Comparison of ENCODE assay signal across 8 mouse cellular contexts in genomic region chr19:14596358-14596940, GRCm38 (mm10). TPM values are rescaled to one million over a fixed set of nuclear protein-coding genes. Genes with fewer than 3 reads are reported as not detected.
DNase-seq lines count a peak whose midpoint lies in the region; ATAC-seq and TF ChIP-seq lines count a peak whose summit lies in the region.

No protein-coding gene starts in this region.

- peak overlapping the region; percentile 99 for H3K4me3 ChIP-seq in heart, embryonic 12.5 days
- peak overlapping the region; percentile 96 to 99 for H3K4me3 ChIP-seq in MEL (ENCODE audit: control insufficient read depth in 1 of 2, insufficient read depth in 1 of 2, low read depth in 2 of 2, low read length in 2 of 2)
- peak overlapping the region; percentile 91 for H3K4me3 ChIP-seq in forebrain, embryonic 16.5 days (replicated peaks; ENCODE audit: low read length)
- peak overlapping the region; percentile 92 for H3K4me3 ChIP-seq in liver, embryonic 15.5 days (replicated peaks)

- ATAC-seq in heart, embryonic 12.5 days (ENCODE audit: insufficient number of reproducible peaks, low FRiP score): no peak
- no peak for ATAC-seq in forebrain, embryonic 16.5 days
- ATAC-seq in liver, embryonic 15.5 days (ENCODE audit: insufficient read depth): no peak

- no peaks in the 10 kb centered on the region for H3K27me3 ChIP-seq in heart, embryonic 12.5 days (replicated peaks)
- H3K27me3 ChIP-seq in MEL (ENCODE audit: control insufficient read depth in 1 of 2, insufficient read depth in 2 of 2, low read length in 2 of 2): no peaks in the 10 kb centered on the region
- peaks cover 4% of the 10 kb centered on the region; the same call in 1 of the 2 replicates for H3K27me3 ChIP-seq in forebrain, embryonic 16.5 days (replicated peaks; ENCODE audit: control insufficient read depth, insufficient read depth, low read length)
- no peaks in the 10 kb centered on the region; the same call in 1 of the 2 replicates for H3K27me3 ChIP-seq in liver, embryonic 15.5 days

- DNase-seq in heart, postnatal 14 days: no peak
- peak; percentile 35 for DNase-seq in MEL (ENCODE audit: low read depth, low spot score)
- DNase-seq in urinary bladder, postnatal 14 days (ENCODE audit: low spot score): no peak
- DNase-seq in retina, embryonic 14.5 days (ENCODE audit: low spot score): no peak
- no peak for DNase-seq in frontal cortex, postnatal 14 days (ENCODE audit: low spot score in 2 of 2)

- peaks cover 13% of the 10 kb centered on the region for H3K4me1 ChIP-seq in heart, embryonic 12.5 days (replicated peaks)
- peaks cover 0 to 11% of the 10 kb centered on the region in 2 experiments; a peak in 3 of 4 replicates for H3K4me1 ChIP-seq in MEL (ENCODE audit: control insufficient read depth in 1 of 2, insufficient read depth in 2 of 2, low read length in 2 of 2)
- peaks cover 31% of the 10 kb centered on the region for H3K4me1 ChIP-seq in forebrain, embryonic 16.5 days (replicated peaks; ENCODE audit: control insufficient read depth, insufficient read depth, low read length)
- peaks cover 40% of the 10 kb centered on the region for H3K4me1 ChIP-seq in liver, embryonic 15.5 days (replicated peaks)

- no peaks in the 10 kb centered on the region for H3K36me3 ChIP-seq in heart, embryonic 12.5 days
- peaks cover 3 to 15% of the 10 kb centered on the region in 2 experiments for H3K36me3 ChIP-seq in MEL (ENCODE audit: control insufficient read depth in 1 of 2, insufficient read depth in 2 of 2, low read length in 2 of 2)
- no peaks in the 10 kb centered on the region for H3K36me3 ChIP-seq in forebrain, embryonic 16.5 days (ENCODE audit: control insufficient read depth, insufficient read depth)
- 0 out of 2 replicates have a peak, but pooled peaks cover 20% of the 10 kb centered on the region for H3K36me3 ChIP-seq in liver, embryonic 15.5 days (replicated peaks)

- peak overlapping the region; percentile 98 for H3K9ac ChIP-seq in heart, embryonic 12.5 days
- peak overlapping the region; percentile 98 for H3K9ac ChIP-seq in MEL (ENCODE audit: control insufficient read depth, low read depth, low read length, poor library complexity, severe bottlenecking)
- peak overlapping the region; percentile 93 for H3K9ac ChIP-seq in forebrain, embryonic 16.5 days (replicated peaks; ENCODE audit: low read depth, low read length)
- H3K9ac ChIP-seq in liver, embryonic 15.5 days: peak overlapping the region; percentile 94

- 1% methylated on average over 12 of the region's 12 CpGs for WGBS in heart, embryonic 12.5 days
- WGBS in forebrain, embryonic 16.5 days: 0% methylated on average over 12 of the region's 12 CpGs
- WGBS in liver, embryonic 15.5 days (ENCODE audit: insufficient replicate concordance): under 1% methylated on average over 12 of the region's 12 CpGs

- intact Hi-C loops in heart, postnatal 14 days (cut with DNase I): loop anchor here (5.0 kb wide), 1 partner anchor 44 kb away; no protein-coding TSS in a partner anchor

- H3K79me2 ChIP-seq in MEL (ENCODE audit: control insufficient read depth, insufficient read depth, low read length, poor library complexity): peaks cover 21% of the 10 kb centered on the region

- TF ChIP-seq EP300 in MEL (IDR thresholded peaks at IDR 0.05; ENCODE audit: low read depth in 1 of 2, low read length in 2 of 2): no peak

- peak overlapping the region; percentile 98 for H3K27ac ChIP-seq in heart, embryonic 12.5 days (ENCODE audit: poor library complexity, severe bottlenecking)
- peak overlapping the region; percentile 34; the same call in 1 of the 2 replicates for H3K27ac ChIP-seq in MEL (ENCODE audit: control insufficient read depth, low read depth, low read length)
- peak overlapping the region; percentile 96 for H3K27ac ChIP-seq in forebrain, embryonic 16.5 days (ENCODE audit: low read length)
- H3K27ac ChIP-seq in liver, embryonic 15.5 days (replicated peaks): peak overlapping the region; percentile 93

- TF ChIP-seq POLR2A in MEL (IDR thresholded peaks at IDR 0.05; ENCODE audit: control insufficient read depth in 1 of 2, insufficient read depth in 1 of 2, low read depth in 1 of 2, low read length in 2 of 2, poor library complexity in 1 of 2): no peak

- no peaks in the 10 kb centered on the region for H3K9me3 ChIP-seq in heart, embryonic 12.5 days (replicated peaks)
- no peaks in the 10 kb centered on the region for H3K9me3 ChIP-seq in MEL (replicated peaks; ENCODE audit: insufficient read depth, low read length)
- no peaks in the 10 kb centered on the region for H3K9me3 ChIP-seq in forebrain, embryonic 16.5 days (ENCODE audit: control insufficient read depth, low read length)
- no peaks in the 10 kb centered on the region for H3K9me3 ChIP-seq in liver, embryonic 15.5 days (replicated peaks)

- peak overlapping the region; percentile 85 for H3K4me2 ChIP-seq in heart, embryonic 12.5 days
- peak overlapping the region; percentile 58 for H3K4me2 ChIP-seq in forebrain, embryonic 16.5 days (ENCODE audit: low read length)
- H3K4me2 ChIP-seq in liver, embryonic 15.5 days: peak overlapping the region; percentile 76

- TF ChIP-seq RAD21 in MEL (IDR thresholded peaks at IDR 0.05; ENCODE audit: low read depth, low read length): no peak

- no peak for TF ChIP-seq CTCF in MEL (IDR thresholded peaks at IDR 0.05 in 2 of 3, conservative IDR thresholded peaks at IDR 0.05 in 1 of 3; ENCODE audit: control insufficient read depth in 1 of 3, insufficient read depth in 1 of 3, low read depth in 2 of 3, low read length in 3 of 3, poor library complexity in 1 of 3, severe bottlenecking in 1 of 3)

TF ChIP-seq in MEL, 35 proteins besides CTCF, POLR2A, EP300 and RAD21:
- TF ChIP-seq MAFK (IDR thresholded peaks at IDR 0.05; ENCODE audit: borderline replicate concordance, low read depth, low read length) (no peak), NRF1 (IDR thresholded peaks at IDR 0.05; ENCODE audit: insufficient read depth, low read depth, low read length, poor library complexity, severe bottlenecking) (no peak), BHLHE40 (IDR thresholded peaks at IDR 0.05; ENCODE audit: borderline replicate concordance, low read depth, low read length) (no peak), MYB (IDR thresholded peaks at IDR 0.05; ENCODE audit: low read depth, low read length) (no peak), MYC (IDR thresholded peaks at IDR 0.05; ENCODE audit: low read depth, low read length) (no peak), HCFC1 (IDR thresholded peaks at IDR 0.05; ENCODE audit: low read depth, low read length) (no peak), JUND (IDR thresholded peaks at IDR 0.05; ENCODE audit: low read depth, low read length) (no peak), MXI1 (IDR thresholded peaks at IDR 0.05; ENCODE audit: low read depth, low read length) (no peak), USF1 (IDR thresholded peaks at IDR 0.05; ENCODE audit: low read depth, low read length) (no peak), GABPA (IDR thresholded peaks at IDR 0.05; ENCODE audit: low read depth, low read length) (no peak), ZMIZ1 (IDR thresholded peaks at IDR 0.05; ENCODE audit: low read depth, low read length) (no peak), ELF1 (IDR thresholded peaks at IDR 0.05; ENCODE audit: low read depth, low read length) (no peak)

RNA-seq across cellular contexts. Expression of gene Tle4, which starts 1.4 kb away (rescaled TPM):
- polyA plus RNA-seq in heart, embryonic 12.5 days (2016; fragmentation: Nextera tagmentation; extraction: Ambion mirVana): 10.9 and 11.9 TPM in 2 replicates
- total RNA-seq in heart, postnatal 14 days (2021): 10 to 100 TPM in 1 of 2 experiments, 1 to 10 TPM in 1; 9.8 to 11.8 TPM
- 6.0 and 8.1 TPM in 2 replicates for total RNA-seq in MEL (2012; rRNA removed)
- polyA plus RNA-seq in MEL (2012; ENCODE audit: insufficient read depth in 1 of 2, insufficient read length in 2 of 2, low read depth in 1 of 2, low replicate concordance in 2 of 2, missing spikeins in 1 of 2): 10 to 100 TPM; 14.0 to 42.5 TPM
- polyA plus RNA-seq in forebrain, embryonic 16.5 days (2015; fragmentation: Nextera tagmentation; extraction: Ambion mirVana): 39.8 and 40.9 TPM in 2 replicates
- polyA plus RNA-seq in liver, embryonic 15.5 days (2015; fragmentation: Nextera tagmentation; extraction: Ambion mirVana): 4.6 TPM in 2 replicates

Comparison
In these comparisons a context has a peak if more than half of its experiments do, and no peak if none do; other contexts are left out.
1. H3K27ac ChIP-seq: peak in every context shown above with its lines; median percentile 98 in heart, embryonic 12.5 days; 96 in forebrain, embryonic 16.5 days; 93 in liver, embryonic 15.5 days; 34 in MEL.